Mouse (Mus musculus) spleen, postnatal 14 days (tissue): ENCODE data around the gene Bcas2.
"Not testable (repeated sequence)": the region's sequence is repeated elsewhere in the genome, so short reads cannot be mapped to it uniquely, and the experiment has no call there.

Experiments
- DNase-seq, 2 experiments: peaks; one replicate each; pipeline ENCODE4 v3.0.0; 2021 to 2022; ENCODE audit warnings: low spot score in 2 of 2

Gene Bcas2

GRCm38 (mm10) chr3:103215399-103215798 lies 43.9 kb downstream of the Bcas2 start:
- DNase-seq: not testable (repeated sequence)

- DNase-seq: no peak
These were observed 50.0 kb downstream of the Bcas2 start for GRCm38 (mm10) chr3:103221435-103221834.

- DNase-seq: peak in 1 of 2 experiments; percentile 11
These were observed 52.3 kb downstream of the Bcas2 start for GRCm38 (mm10) chr3:103223752-103224151.

- no peak for DNase-seq
These were observed 52.8 kb downstream of the Bcas2 start for GRCm38 (mm10) chr3:103224231-103224765.

- DNase-seq: no peak
These were observed 56.3 kb downstream of the Bcas2 start for GRCm38 (mm10) chr3:103227729-103228128.
